Mouse (Mus musculus) liver, postnatal 0 days (tissue): ENCODE measurements around the gene Ppm1a. TPM values are rescaled to one million over a fixed set of nuclear protein-coding genes. Genes with fewer than 3 reads are reported as not detected.
A peak's percentile ranks its signal among the peaks of the same experiment; 100 is the strongest.

ENCODE experiments used
- ATAC-seq: fragments of 200-750 bp; cut with Nextera tagmentation; 2 replicates; pipeline ENCODE4 v1.8.0; 2017; ENCODE audit warnings: mild to moderate bottlenecking, moderate library complexity
- DNase-seq: peaks from one replicate; pipeline ENCODE4 v3.0.0-alpha.2; 2016
- H3K27ac ChIP-seq: fragments of 300-500 bp; sonication (generic); 2 replicates; pipeline ENCODE4 v1.5.1; 2014; ENCODE audit warnings: antibody characterized with exemption, moderate library complexity, mild to moderate bottlenecking, low read depth
- H3K27me3 ChIP-seq: fragments of 300-500 bp; sonication (generic); 2 replicates; pipeline ENCODE4 v1.6.1; 2014; ENCODE audit warnings: low read length, control low read depth, mixed read lengths; ENCODE audit not compliant: insufficient read depth
- H3K36me3 ChIP-seq: fragments of 300-500 bp; sonication (generic); replicated peaks from 2 replicates; pipeline ENCODE4 v1.6.1; 2014; ENCODE audit warnings: mild to moderate bottlenecking, control low read depth, low read length, moderate library complexity, mixed read lengths; ENCODE audit not compliant: insufficient read depth
- H3K4me1 ChIP-seq: fragments of 300-500 bp; sonication (generic); 2 replicates; pipeline ENCODE4 v1.6.1; 2014; ENCODE audit warnings: antibody characterized with exemption, mild to moderate bottlenecking, control low read depth; ENCODE audit not compliant: insufficient read depth
- H3K4me2 ChIP-seq: fragments of 300-500 bp; sonication (generic); 2 replicates; pipeline ENCODE4 v1.6.1; 2014; ENCODE audit warnings: low read depth, mild to moderate bottlenecking, low read length, moderate library complexity, mixed read lengths
- H3K4me3 ChIP-seq: fragments of 300-500 bp; sonication (generic); 2 replicates; pipeline ENCODE4 v1.5.1; 2014; ENCODE audit warnings: low read depth, low read length
- H3K9ac ChIP-seq: fragments of 300-500 bp; sonication (generic); replicated peaks from 2 replicates; pipeline ENCODE4 v1.6.1; 2014; ENCODE audit warnings: mild to moderate bottlenecking, moderate library complexity
- H3K9me3 ChIP-seq: fragments of 300-500 bp; sonication (generic); 2 replicates; pipeline ENCODE4 v1.6.1; 2016; ENCODE audit warnings: mild to moderate bottlenecking, control low read depth, low read length, mixed read lengths
- CTCF ChIP-seq: sonication (generic); IDR thresholded peaks from 2 replicates; pipeline ENCODE4 v1.5.1; 2016; ENCODE audit warnings: antibody characterized with exemption, low read depth
- EP300 ChIP-seq: IDR thresholded peaks from 2 replicates; pipeline ENCODE4 v1.6.1; 2016; ENCODE audit warnings: antibody characterized with exemption, low read depth, mild to moderate bottlenecking
- WGBS: fragments of 180-500 bp; shearing (Covaris S2); extraction: QIAGEN DNeasy Blood & Tissue Kit; methylation state at CpG from one replicate; pipeline ENCODE4 v1.1.7; 2014; ENCODE audit not compliant: insufficient replicate concordance; 5-methylcytosine and 5-hydroxymethylcytosine counted together
- polyA plus RNA-seq: library from polyadenylated mRNA; unstranded; fragments of >200 nt; fragmentation: Nextera tagmentation; extraction: Ambion mirVana; gene quantifications from 2 replicates; pipeline ENCODE4 v1.2.1, GENCODE M21; 2015

Ppm1a gene
- polyA plus RNA-seq, 1 experiment from 2014 or later: 36.1 TPM

DNA sequence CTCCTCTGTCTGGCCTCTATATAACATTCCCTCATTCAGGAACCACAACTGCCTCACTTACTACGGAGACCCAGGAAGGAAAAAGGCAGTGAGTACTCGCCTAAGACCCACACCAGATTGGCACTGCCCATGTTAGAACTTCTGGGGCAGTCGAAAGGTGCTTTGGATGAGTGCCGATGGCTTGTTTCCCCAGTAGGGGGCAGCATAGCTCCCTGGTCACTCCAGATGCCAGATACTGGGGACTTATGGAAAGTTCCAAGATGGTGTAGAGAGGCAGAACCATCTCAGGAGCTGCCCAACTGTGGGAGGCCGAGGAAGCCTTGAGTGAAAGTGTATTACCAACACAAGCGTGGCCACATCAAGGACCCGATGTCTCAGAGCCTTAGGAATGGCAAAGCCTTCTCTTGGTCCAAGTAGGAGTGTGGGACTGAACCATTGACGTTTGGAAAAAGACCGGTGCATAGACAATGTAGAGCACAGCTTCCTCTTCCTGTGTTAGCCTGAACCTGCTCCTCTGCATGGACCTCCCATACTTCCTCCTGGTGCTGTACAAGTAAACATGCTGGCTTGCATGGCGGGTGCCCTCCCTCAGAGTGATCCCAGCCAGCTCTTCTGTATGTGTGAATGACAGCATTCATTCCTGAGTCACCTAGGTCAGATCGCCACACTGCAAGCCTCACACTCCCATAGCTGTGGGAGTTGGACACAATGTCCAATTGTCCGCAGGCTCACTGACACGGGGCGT lies 77.7 kb downstream of the Ppm1a start:
- DNase-seq: no peak
- no peak overlapping the region for H3K4me2 ChIP-seq

DNA sequence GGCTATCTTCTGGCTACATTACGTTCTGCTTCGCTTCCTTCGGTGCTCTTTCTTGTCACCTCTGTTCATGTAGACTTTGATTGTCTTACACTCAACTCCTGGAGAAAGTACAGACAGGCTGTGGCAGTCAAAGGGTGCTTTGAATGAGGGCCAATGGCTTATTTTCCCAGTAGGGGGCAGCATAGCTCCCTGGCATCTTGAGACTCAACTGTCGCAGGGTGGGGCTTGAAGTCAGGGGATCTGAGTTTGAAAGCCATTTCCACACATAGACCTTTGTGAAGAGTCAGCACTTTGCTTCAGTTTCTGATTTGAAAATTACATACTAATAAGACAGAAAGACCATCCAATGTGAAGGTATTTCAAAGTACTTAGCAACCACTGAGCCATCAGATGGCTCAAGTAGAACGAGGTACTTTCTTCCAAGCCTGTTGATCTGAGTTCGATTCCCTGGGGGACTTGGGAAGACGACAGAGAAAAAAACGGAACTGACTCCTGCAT lies 78.3 kb downstream of the Ppm1a start:
- Histone ChIP-seq H3K4me2 (no peak overlapping the region), H3K9me3 (no peaks in the 10 kb centered on the region), H3K36me3 (no peaks in the 10 kb centered on the region), H3K27me3 (peaks cover 18% of the 10 kb centered on the region), H3K9ac (no peak overlapping the region), H3K4me1 (no peaks in the 10 kb centered on the region), H3K4me3 (no peak overlapping the region), H3K27ac (no peak overlapping the region)
- DNase-seq: no peak
- no peak for TF ChIP-seq EP300
- peak; percentile 39 for TF ChIP-seq CTCF
- no peak for ATAC-seq
- 77% methylated on average over 8 of the region's 8 CpGs for whole genome bisulfite sequencing

More for the DNA sequence above, 77.7 kb downstream of the Ppm1a start:
- TF ChIP-seq CTCF (peak; percentile 60), EP300 (no peak)
- Histone ChIP-seq H3K9me3 (no peaks in the 10 kb centered on the region), H3K9ac (no peak overlapping the region), H3K4me1 (no peaks in the 10 kb centered on the region), H3K4me3 (no peak overlapping the region), H3K27me3 (peaks cover 20% of the 10 kb centered on the region), H3K36me3 (no peaks in the 10 kb centered on the region), H3K27ac (no peak overlapping the region)
- ATAC-seq: no peak
- 74% methylated on average over 14 of the region's 14 CpGs for WGBS

DNA sequence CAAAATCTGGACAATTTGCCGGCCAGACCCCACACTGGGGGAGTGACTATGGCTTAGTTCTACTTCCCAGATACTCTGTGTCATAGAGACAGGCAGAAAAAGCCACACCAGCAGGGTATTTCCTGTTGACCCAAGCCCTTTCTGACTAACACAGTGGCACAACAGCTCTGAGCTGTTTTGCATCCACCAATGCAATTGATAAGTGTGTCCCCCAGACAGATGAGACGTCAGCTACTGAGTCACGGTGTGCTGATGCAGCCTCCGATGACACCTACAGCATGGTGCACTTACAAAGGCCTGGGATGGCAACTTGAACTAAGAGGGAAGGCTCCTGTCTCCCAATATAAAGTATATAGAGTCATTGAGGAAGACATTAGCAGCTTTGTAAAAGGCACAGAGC lies 80.0 kb downstream of the Ppm1a start:
- Histone ChIP-seq H3K9ac (no peak overlapping the region), H3K27me3 (peaks cover 7% of the 10 kb centered on the region), H3K9me3 (no peaks in the 10 kb centered on the region), H3K4me3 (no peak overlapping the region), H3K27ac (no peak overlapping the region), H3K36me3 (no peaks in the 10 kb centered on the region), H3K4me1 (no peaks in the 10 kb centered on the region), H3K4me2 (no peak overlapping the region)
- peak; percentile 12; the same call in 1 of the 2 replicates for ATAC-seq
- DNase-seq: no peak
- no peak for TF ChIP-seq CTCF
- TF ChIP-seq EP300: no peak
- 60% methylated on average over 4 of the region's 4 CpGs for WGBS

- Histone ChIP-seq H3K4me1 (peaks cover 6% of the 10 kb centered on the region; the same call in 1 of the 2 replicates), H3K4me3 (no peak overlapping the region), H3K36me3 (no peaks in the 10 kb centered on the region), H3K27ac (no peak overlapping the region), H3K27me3 (no peaks in the 10 kb centered on the region), H3K9ac (no peak overlapping the region), H3K9me3 (no peaks in the 10 kb centered on the region), H3K4me2 (no peak overlapping the region)
- 79% methylated on average over 1 of the region's 1 CpGs for WGBS
- no peak for DNase-seq
- TF ChIP-seq EP300 (no peak), CTCF (no peak)
- ATAC-seq: no peak
These were observed 84.2 kb downstream of the Ppm1a start for GRCm38 (mm10) chr12:72841500-72841899.

- H3K9ac ChIP-seq: no peak overlapping the region
- 78% methylated on average over 4 of the region's 4 CpGs for WGBS
- H3K4me3 ChIP-seq: no peak overlapping the region
- H3K36me3 ChIP-seq: no peaks in the 10 kb centered on the region
- DNase-seq (no peak), ATAC-seq (no peak)
- TF ChIP-seq CTCF (peak; percentile 31), EP300 (no peak)
- H3K4me1 ChIP-seq: peaks cover 6% of the 10 kb centered on the region; the same call in 1 of the 2 replicates
- H3K27ac ChIP-seq: no peak overlapping the region
- H3K27me3 ChIP-seq: peaks cover 7% of the 10 kb centered on the region; the same call in 1 of the 2 replicates
- H3K9me3 ChIP-seq: no peaks in the 10 kb centered on the region
- no peak overlapping the region for H3K4me2 ChIP-seq
These were observed 85.9 kb downstream of the Ppm1a start for GRCm38 (mm10) chr12:72843135-72843534.

- no peak for ATAC-seq
These were observed 86.3 kb downstream of the Ppm1a start for GRCm38 (mm10) chr12:72843555-72843954.

More at GRCm38 (mm10) chr12:72843555-72843954, 86.3 kb downstream of the Ppm1a start:
- peaks cover 6% of the 10 kb centered on the region; the same call in 1 of the 2 replicates for H3K4me1 ChIP-seq
- TF ChIP-seq EP300 (no peak), CTCF (no peak)
- H3K4me3 ChIP-seq: no peak overlapping the region
- peaks cover 10% of the 10 kb centered on the region; the same call in 1 of the 2 replicates for H3K27me3 ChIP-seq
- 71% methylated on average over 4 of the region's 4 CpGs for WGBS
- no peaks in the 10 kb centered on the region for H3K36me3 ChIP-seq
- H3K9me3 ChIP-seq: no peaks in the 10 kb centered on the region
- H3K27ac ChIP-seq: no peak overlapping the region; the same call in 1 of the 2 replicates
- peak overlapping the region; percentile 56; the same call in 1 of the 2 replicates for H3K4me2 ChIP-seq
- no peak for DNase-seq
- no peak overlapping the region for H3K9ac ChIP-seq
